Mouse (Mus musculus) testis, adult 2 months (tissue): ENCODE data around the gene Rnf185.

Source experiments
- CTCF ChIP-seq: fragments of 200-500 bp; IDR thresholded peaks from 2 replicates; pipeline ENCODE4 v1.5.1; 2012; ENCODE audit warnings: low read depth, mild to moderate bottlenecking, inconsistent platforms, low read length, moderate library complexity; ENCODE audit not compliant: control insufficient read depth, insufficient read depth, insufficient replicate concordance
- POLR2A ChIP-seq: fragments of 200-500 bp; IDR thresholded peaks from 2 replicates; pipeline ENCODE4 v1.6.1; 2012; ENCODE audit warnings: low read depth, mild to moderate bottlenecking, inconsistent platforms, low read length, moderate library complexity; ENCODE audit not compliant: control insufficient read depth

GRCm38 (mm10) chr11:3396562-3396961 is 55.6 kb downstream of the Rnf185 start:
- TF ChIP-seq POLR2A (no peak), CTCF (no peak)
